Mouse (Mus musculus) cerebellum, adult 18-20 months (tissue): Measurements from ENCODE around the gene Gdf15.
A peak's percentile ranks its signal among the peaks of the same experiment; 100 is the strongest.
"Not testable (repeated sequence)": the region's sequence is repeated elsewhere in the genome, so short reads cannot be mapped to it uniquely, and the experiment has no call there.

Experiments
- DNase-seq, 2 experiments: peaks; one replicate each; pipeline ENCODE4 v3.0.0; 2021

Gdf15 gene

DNA sequence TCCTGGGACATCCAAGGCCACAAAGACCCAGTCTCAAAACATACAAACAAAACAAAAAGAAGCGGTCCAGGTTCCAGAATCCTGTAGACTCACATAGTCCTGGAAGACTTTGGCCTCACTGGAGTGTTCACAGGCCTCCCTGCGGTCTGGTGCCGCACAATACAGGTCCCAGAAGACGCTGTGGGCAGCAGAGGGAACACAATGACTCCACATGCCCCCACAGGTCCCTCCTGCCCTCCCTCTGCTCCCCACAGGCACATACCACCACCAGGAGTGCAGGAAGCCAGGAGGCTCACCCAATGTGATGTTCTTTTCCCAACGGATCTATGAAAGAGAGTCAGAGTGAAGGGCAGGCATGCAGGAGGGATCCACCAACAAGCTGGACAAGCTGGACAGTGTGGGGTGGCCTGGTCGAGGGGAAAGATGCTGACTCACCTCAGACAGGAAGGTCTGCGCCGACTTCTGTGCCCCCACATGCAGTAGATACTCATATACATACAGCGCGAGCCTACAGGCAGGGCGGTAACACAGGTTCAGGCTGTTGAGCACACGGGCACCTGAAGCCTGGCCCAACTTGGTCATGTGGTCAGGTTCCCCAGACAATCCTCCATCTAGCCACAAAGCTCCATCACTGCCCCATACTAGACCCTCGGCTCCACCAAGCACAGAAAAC is 30.0 kb downstream of the Gdf15 start:
- DNase-seq: no peak

GRCm38 (mm10) chr8:70601271-70601649 is 31.0 kb downstream of the Gdf15 start:
- peak; percentile 79 for DNase-seq

- DNase-seq: no peak
Observed at GRCm38 (mm10) chr8:70600473-70601270, 31.6 kb downstream of the Gdf15 start.

DNA sequence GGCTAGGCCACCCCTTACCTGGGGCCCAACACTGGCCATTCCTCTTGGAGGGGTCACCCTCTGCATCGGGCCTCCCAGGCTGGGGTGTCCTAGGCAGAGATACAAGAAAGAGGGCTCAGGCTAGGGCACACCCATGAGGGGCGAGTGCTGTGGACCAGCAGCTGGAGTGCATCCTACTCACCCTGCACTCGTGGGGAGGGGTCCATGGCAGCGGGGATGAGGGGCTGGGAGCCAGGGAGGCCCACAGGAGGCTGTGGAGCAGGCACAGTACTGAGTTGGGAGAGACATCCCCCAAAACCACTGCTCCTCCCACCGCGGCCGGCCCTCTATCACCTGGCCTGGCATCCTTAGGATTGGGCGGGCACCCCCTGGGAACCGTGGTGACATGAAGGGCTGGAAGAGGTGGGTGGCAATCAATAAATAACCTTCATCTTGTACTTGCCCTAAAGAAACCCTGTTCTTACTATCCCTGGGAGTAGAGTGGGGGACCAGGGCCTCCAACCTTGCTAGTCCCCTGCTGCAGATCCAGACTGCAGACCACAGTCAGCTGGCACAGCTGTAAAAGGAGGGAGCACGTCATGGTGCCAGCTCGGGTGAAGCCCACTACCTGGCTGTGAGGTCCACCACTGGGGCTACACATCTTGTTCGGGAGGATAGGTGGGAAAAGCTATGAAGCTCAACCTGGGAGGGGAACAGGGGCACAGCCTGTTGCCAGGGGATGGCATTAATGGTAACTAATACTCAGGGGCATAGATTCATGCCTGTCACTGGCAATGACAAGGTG is 32.6 kb downstream of the Gdf15 start:
- DNase-seq: peak in 1 of 2 experiments; percentile 26

GRCm38 (mm10) chr8:70598722-70599121 is 33.5 kb downstream of the Gdf15 start:
- DNase-seq: no peak

DNA sequence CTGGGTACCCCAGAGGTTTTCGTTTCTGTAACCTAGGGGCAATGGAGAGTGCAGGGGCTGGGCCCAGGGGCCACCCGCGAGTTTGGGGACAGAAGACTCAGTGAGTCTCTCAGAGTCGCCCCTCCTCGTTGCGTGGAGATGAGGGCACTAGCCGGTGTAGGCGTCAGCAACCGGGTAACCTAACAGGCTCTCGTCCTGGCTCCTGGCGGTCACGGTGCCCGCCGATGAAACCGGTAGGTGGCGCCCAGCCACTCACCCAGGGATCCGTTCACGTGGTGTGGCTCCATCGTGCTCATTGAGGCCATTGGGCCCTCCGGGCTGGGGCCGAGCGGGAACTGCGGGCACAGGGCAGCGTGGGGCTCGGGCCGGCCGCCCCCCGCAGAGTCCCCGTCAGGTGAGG is 34.0 kb downstream of the Gdf15 start:
- DNase-seq: peak; percentile 92 to 93

- peak; percentile 39 to 54 for DNase-seq
Observed at GRCm38 (mm10) chr8:70597417-70598272, 34.6 kb downstream of the Gdf15 start.

- DNase-seq: peak; percentile 58 to 67
Observed at GRCm38 (mm10) chr8:70596775-70597416, 35.4 kb downstream of the Gdf15 start.

DNA sequence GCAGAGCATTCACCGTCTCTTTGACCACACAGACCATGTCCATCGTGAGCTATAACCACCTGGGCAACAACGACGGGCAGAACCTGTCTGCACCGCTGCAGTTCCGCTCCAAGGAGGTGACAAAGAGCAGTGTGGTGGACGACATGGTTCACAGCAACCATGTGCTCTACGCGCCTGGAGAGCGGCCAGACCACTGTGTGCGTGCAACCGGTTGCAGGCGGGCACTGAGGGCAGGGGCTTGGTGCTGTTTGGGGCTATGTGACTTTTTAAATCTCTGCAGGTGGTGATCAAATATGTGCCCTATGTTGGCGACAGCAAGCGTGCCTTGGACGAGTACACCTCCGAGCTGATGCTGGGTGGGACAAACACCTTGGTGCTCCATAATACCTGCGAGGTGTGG is 36.0 kb downstream of the Gdf15 start:
- no peak for DNase-seq

- DNase-seq: no peak
Observed at GRCm38 (mm10) chr8:70595811-70596210, 36.4 kb downstream of the Gdf15 start.

DNA sequence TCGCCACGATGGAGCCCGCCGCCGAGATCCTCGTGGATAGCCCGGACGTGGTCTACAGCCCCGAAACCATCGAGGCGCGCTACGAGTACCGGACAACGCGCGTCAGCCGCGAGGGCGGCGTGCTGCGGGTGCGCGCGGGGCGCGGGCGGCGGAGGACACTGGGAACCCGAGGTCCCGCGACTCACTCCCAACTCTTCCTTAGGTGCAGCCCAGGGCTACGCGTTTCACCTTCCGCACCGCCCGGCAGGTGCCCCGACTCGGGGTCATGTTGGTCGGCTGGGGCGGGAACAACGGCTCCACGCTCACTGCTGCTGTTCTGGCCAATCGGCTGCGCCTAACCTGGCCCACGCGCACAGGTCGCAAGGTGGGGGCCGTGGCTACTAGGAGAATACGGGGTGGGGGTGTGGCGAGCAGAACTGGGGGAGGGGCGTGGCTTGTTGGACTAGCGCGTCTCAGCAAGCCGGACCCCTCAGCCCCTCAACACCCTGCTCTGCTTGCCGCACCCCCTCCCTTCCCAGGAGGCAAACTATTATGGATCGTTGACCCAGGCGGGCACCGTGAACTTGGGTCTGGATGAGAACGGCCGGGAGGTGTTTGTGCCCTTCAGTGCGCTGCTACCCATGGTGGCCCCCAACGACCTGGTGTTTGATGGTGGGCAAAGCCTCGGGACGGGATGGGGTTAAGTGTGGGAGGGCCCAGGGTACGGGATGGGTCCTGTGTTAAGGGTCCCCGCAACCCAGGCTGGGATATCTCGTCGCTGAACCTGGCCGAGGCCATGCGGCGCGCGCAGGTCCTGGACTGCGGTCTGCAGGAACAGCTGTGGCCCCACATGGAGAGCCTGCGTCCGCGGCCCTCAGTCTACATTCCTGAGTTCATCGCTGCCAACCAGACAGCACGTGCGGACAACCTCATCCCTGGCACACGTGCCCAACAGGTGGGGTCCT is 37.4 kb downstream of the Gdf15 start:
- DNase-seq: peak; percentile 60 to 63

GRCm38 (mm10) chr8:70593961-70594609 is 38.2 kb downstream of the Gdf15 start, which contains the start of gene Isyna1:
TSS of gene Isyna1 (plus strand) at chr8:70594373.
- DNase-seq: peak; percentile 53 to 70

GRCm38 (mm10) chr8:70593173-70593572 is 39.1 kb downstream of the Gdf15 start:
- DNase-seq: no peak

DNA sequence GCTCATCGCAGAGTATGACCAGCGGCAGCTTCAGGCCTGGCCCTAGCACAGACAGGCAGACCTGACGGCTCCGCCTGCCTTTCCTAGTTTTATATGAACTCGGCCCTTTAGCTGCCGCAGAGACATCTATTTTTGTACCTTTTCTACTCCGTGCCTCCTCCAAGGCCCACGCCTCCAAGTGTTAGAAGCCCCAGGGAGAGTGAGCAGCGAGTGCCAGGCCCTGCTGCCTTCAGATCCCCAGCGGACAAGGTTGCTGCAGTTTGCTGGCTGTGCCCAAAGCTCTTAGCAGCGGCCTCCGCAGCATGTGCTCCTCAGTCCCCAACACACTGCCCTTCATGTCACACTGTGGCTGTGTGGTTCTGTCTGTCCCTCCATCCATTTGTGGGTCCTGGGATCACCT is 40.7 kb downstream of the Gdf15 start:
- no peak for DNase-seq

- not testable (repeated sequence) for DNase-seq
Observed at GRCm38 (mm10) chr8:70587955-70588354, 44.3 kb downstream of the Gdf15 start.

- DNase-seq: peak; percentile 58 to 70
Observed at GRCm38 (mm10) chr8:70585258-70585652, 47.0 kb downstream of the Gdf15 start.

DNA sequence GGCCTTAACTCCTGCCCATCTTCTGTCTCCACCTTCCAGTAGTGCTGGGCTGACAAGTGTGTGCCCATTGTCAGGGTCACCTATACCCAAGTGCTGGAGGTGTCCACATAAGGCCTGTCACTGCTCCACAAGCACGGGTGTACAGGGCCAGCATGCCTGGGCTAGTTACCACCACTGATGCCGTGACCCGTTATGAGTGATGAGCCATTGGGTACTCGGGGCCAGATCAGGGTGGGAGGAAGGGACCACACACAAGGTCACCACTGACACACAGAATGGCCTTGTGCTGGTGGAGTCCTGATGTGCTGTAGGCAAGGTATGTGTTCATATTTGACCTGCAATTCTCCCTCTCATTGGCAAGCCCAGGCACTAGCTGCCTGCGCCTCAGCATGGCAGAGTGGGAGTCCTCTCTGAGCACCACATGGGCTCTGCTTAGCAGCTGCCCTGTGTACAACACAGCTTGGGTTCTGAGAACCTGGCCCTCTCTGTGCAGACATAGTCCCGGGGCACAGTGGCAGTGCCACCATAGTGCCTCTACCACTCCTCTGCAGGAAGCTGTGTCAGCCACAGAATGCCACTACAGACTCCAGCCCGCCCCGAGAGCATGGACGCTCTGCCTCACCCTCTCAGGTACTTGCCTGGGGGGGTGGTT is 47.5 kb downstream of the Gdf15 start:
- no peak for DNase-seq

- DNase-seq: peak; percentile 78 to 80
Observed at GRCm38 (mm10) chr8:70583476-70584387, 48.5 kb downstream of the Gdf15 start.
